In the genomic region with DNA sequence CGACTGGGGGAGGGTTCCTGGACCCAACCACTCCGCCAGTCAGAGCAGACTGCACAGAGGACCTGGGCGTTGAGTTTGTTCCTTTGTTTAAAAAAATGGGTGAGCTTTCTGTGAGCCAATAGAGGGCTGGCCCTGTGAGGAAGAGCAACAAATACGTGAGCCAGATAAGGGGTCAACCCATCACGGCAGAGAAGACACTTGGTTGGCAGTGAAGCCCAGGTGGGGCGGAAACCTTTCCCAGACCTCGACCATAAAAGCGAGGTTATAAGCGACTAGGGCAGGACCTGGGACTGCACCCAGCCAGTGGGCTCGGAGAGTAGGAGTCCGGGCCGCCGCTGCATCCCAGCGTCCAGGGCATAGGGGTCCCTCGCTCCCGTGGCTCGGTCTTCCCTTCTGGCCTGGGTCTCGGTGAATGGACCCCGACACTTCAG, we compare ENCODE assay signal across 8 mouse cellular contexts. TPM values are rescaled to one million over a fixed set of nuclear protein-coding genes. Genes with fewer than 3 reads are reported as not detected.
A peak's percentile ranks its signal among the peaks of the same experiment; 100 is the strongest.
DNase-seq lines count a peak whose midpoint lies in the region; ATAC-seq and TF ChIP-seq lines count a peak whose summit lies in the region.

No protein-coding gene starts in this region.

- no peaks in the 10 kb centered on the region for H3K27me3 ChIP-seq in liver, postnatal 0 days (ENCODE audit: insufficient read depth, low read length)
- no peaks in the 10 kb centered on the region for H3K27me3 ChIP-seq in neural tube, embryonic 13.5 days
- no peaks in the 10 kb centered on the region for H3K27me3 ChIP-seq in testis, adult 2 months (ENCODE audit: control insufficient read depth, insufficient read depth, low read length)

- peaks cover 19% of the 10 kb centered on the region for H3K4me1 ChIP-seq in liver, postnatal 0 days (ENCODE audit: insufficient read depth)
- H3K4me1 ChIP-seq in neural tube, embryonic 13.5 days (replicated peaks): peaks cover 25% of the 10 kb centered on the region
- peaks cover 6% of the 10 kb centered on the region for H3K4me1 ChIP-seq in testis, adult 2 months (ENCODE audit: control insufficient read depth, insufficient read depth, low read length)

- TF ChIP-seq EP300 in liver, postnatal 0 days (IDR thresholded peaks at IDR 0.05; ENCODE audit: low read depth): no peak

- H3K36me3 ChIP-seq in liver, postnatal 0 days (replicated peaks; ENCODE audit: insufficient read depth, low read length): peaks cover 11% of the 10 kb centered on the region; the same call in 1 of the 2 replicates
- H3K36me3 ChIP-seq in neural tube, embryonic 13.5 days: peaks cover 18% of the 10 kb centered on the region
- peaks cover 3% of the 10 kb centered on the region for H3K36me3 ChIP-seq in testis, adult 2 months (ENCODE audit: control insufficient read depth, insufficient read depth, low read length)

- peak overlapping the region; percentile 97 for H3K27ac ChIP-seq in liver, postnatal 0 days (ENCODE audit: low read depth)
- peak overlapping the region; percentile 98 for H3K27ac ChIP-seq in neural tube, embryonic 13.5 days (replicated peaks)
- peak overlapping the region; percentile 98 for H3K27ac ChIP-seq in testis, adult 2 months (ENCODE audit: control insufficient read depth, insufficient read depth, low read depth, low read length)

- WGBS in liver, postnatal 0 days (ENCODE audit: insufficient replicate concordance): 0% methylated on average over 19 of the region's 19 CpGs
- WGBS in neural tube, embryonic 13.5 days: under 1% methylated on average over 19 of the region's 19 CpGs

- H3K9ac ChIP-seq in liver, postnatal 0 days (replicated peaks): peak overlapping the region; percentile 79
- peak overlapping the region; percentile 79 for H3K9ac ChIP-seq in neural tube, embryonic 13.5 days

- no peak for TF ChIP-seq CTCF in liver, postnatal 0 days (IDR thresholded peaks at IDR 0.05; ENCODE audit: low read depth)
- TF ChIP-seq CTCF in testis, adult 2 months (IDR thresholded peaks at IDR 0.05; ENCODE audit: control insufficient read depth, insufficient read depth, insufficient replicate concordance, low read depth, low read length): no peak

- peak; percentile 73 for ATAC-seq in liver, postnatal 0 days
- peak; percentile 49 for ATAC-seq in neural tube, embryonic 13.5 days (ENCODE audit: low read depth)

- peak overlapping the region; percentile 80 for H3K4me3 ChIP-seq in liver, postnatal 0 days (ENCODE audit: low read depth, low read length)
- H3K4me3 ChIP-seq in neural tube, embryonic 13.5 days: peak overlapping the region; percentile 84
- peak overlapping the region; percentile 100 for H3K4me3 ChIP-seq in testis, adult 2 months (ENCODE audit: control insufficient read depth, low read depth, low read length)

- peak overlapping the region; percentile 96 for H3K4me2 ChIP-seq in liver, postnatal 0 days (ENCODE audit: low read depth, low read length)
- peak overlapping the region; percentile 77 for H3K4me2 ChIP-seq in neural tube, embryonic 13.5 days

- no peaks in the 10 kb centered on the region for H3K9me3 ChIP-seq in liver, postnatal 0 days (ENCODE audit: low read length)
- no peaks in the 10 kb centered on the region for H3K9me3 ChIP-seq in neural tube, embryonic 13.5 days

- DNase-seq in 3T3-L1 (ENCODE audit: low read depth, low spot score) (peak; percentile 86), WW6 (ENCODE audit: low read depth, low spot score) (peak; percentile 79)
- peak; percentile 72 to 75 for DNase-seq in cerebellum, postnatal 36 days
- peak; percentile 98 for DNase-seq in heart, adult 11 months
- peak; percentile 70 to 79 for DNase-seq in kidney, adult 8-10 months
- DNase-seq in liver, postnatal 0 days: peak; percentile 82

- peak; percentile 50; the same call in 1 of the 2 replicates for TF ChIP-seq POLR2A in testis, adult 2 months (IDR thresholded peaks at IDR 0.05; ENCODE audit: control insufficient read depth, low read depth, low read length)

RNA-seq across cellular contexts. Expression of a gene that starts 1.1 kb away (rescaled TPM):
- polyA plus RNA-seq in liver, postnatal 0 days (2015; fragmentation: Nextera tagmentation; extraction: Ambion mirVana): 3.1 and 3.2 TPM in 2 replicates
- 25.8 and 29.3 TPM in 2 replicates for polyA plus RNA-seq in neural tube, embryonic 13.5 days (2015; fragmentation: Nextera tagmentation; extraction: Ambion mirVana)
- 489 and 539 TPM in 2 replicates for polyA plus RNA-seq in testis, adult 2 months (2012; rRNA removed)

RNA-seq across cellular contexts. Expression of a gene that starts 19.5 kb away (rescaled TPM):
- 32.1 and 33.0 TPM in 2 replicates for polyA plus RNA-seq in liver, postnatal 0 days (2015; fragmentation: Nextera tagmentation; extraction: Ambion mirVana)
- polyA plus RNA-seq in neural tube, embryonic 13.5 days (2015; fragmentation: Nextera tagmentation; extraction: Ambion mirVana): 52.5 and 57.4 TPM in 2 replicates
- polyA plus RNA-seq in testis, adult 2 months (2012; rRNA removed): 126 and 131 TPM in 2 replicates

RNA-seq across cellular contexts. Expression of a gene that starts 20.2 kb away (rescaled TPM):
- polyA plus RNA-seq in liver, postnatal 0 days (2015; fragmentation: Nextera tagmentation; extraction: Ambion mirVana): 263 and 277 TPM in 2 replicates
- 258 and 278 TPM in 2 replicates for polyA plus RNA-seq in neural tube, embryonic 13.5 days (2015; fragmentation: Nextera tagmentation; extraction: Ambion mirVana)
- polyA plus RNA-seq in testis, adult 2 months (2012; rRNA removed): 184 and 197 TPM in 2 replicates

RNA-seq across cellular contexts. Expression of a gene that starts 25.9 kb away (rescaled TPM):
- polyA plus RNA-seq in liver, postnatal 0 days (2015; fragmentation: Nextera tagmentation; extraction: Ambion mirVana): 25.3 and 30.9 TPM in 2 replicates
- 30.7 and 43.9 TPM in 2 replicates for polyA plus RNA-seq in neural tube, embryonic 13.5 days (2015; fragmentation: Nextera tagmentation; extraction: Ambion mirVana)
- polyA plus RNA-seq in testis, adult 2 months (2012; rRNA removed): 5.7 and 6.5 TPM in 2 replicates

RNA-seq across cellular contexts. Expression of a gene that starts 33.9 kb away (rescaled TPM):
- polyA plus RNA-seq in liver, postnatal 0 days (2015; fragmentation: Nextera tagmentation; extraction: Ambion mirVana): 56.9 and 57.7 TPM in 2 replicates
- polyA plus RNA-seq in neural tube, embryonic 13.5 days (2015; fragmentation: Nextera tagmentation; extraction: Ambion mirVana): 11.4 and 11.9 TPM in 2 replicates
- 6.0 and 10.3 TPM in 2 replicates for polyA plus RNA-seq in testis, adult 2 months (2012; rRNA removed)

Comparison
In these comparisons a context has a peak if more than half of its experiments do, and no peak if none do; other contexts are left out.
1. Peak in every context shown above with its lines: DNase-seq, ATAC-seq, H3K4me3 ChIP-seq and H3K27ac ChIP-seq.
2. RNA of a gene that starts 1.1 kb away (polyA plus RNA-seq): 489 to 539 TPM in testis, adult 2 months; 25.8 to 29.3 TPM in neural tube, embryonic 13.5 days and 3.1 to 3.2 TPM in liver, postnatal 0 days; every median in the first group is over 10 times any median in the second.